Mouse (Mus musculus) heart, adult 2 months (tissue): ENCODE results near the gene Rnase10. TPM values are rescaled to one million over a fixed set of nuclear protein-coding genes. Genes with fewer than 3 reads are reported as not detected.

ENCODE experiments used
- DNase-seq, 2 experiments: peaks; one replicate each; pipeline ENCODE4 v3.0.0; 2021
- H3K27ac ChIP-seq: fragments of 200-600 bp; 2 replicates; pipeline ENCODE4 v1.8.1; 2022
- H3K27me3 ChIP-seq: fragments of 200-500 bp; 2 replicates; pipeline ENCODE4 v1.6.1; 2012; ENCODE audit warnings: mild to moderate bottlenecking, low read length, inconsistent platforms, mixed read lengths; ENCODE audit not compliant: control insufficient read depth, insufficient read depth
- H3K36me3 ChIP-seq: fragments of 200-500 bp; 2 replicates; pipeline ENCODE4 v1.6.1; 2012; ENCODE audit warnings: low read length, inconsistent platforms; ENCODE audit not compliant: control insufficient read depth, insufficient read depth
- H3K4me1 ChIP-seq: fragments of 200-500 bp; 2 replicates; pipeline ENCODE4 v1.6.1; 2011; ENCODE audit warnings: low read length; ENCODE audit not compliant: control insufficient read depth, insufficient read depth
- H3K4me3 ChIP-seq: fragments of 200-600 bp; 2 replicates; pipeline ENCODE4 v1.8.1; 2022
- H3K79me2 ChIP-seq: fragments of 200-500 bp; replicated peaks from 2 replicates; pipeline ENCODE4 v1.6.1; 2012; ENCODE audit warnings: mild to moderate bottlenecking, inconsistent platforms, low read length, moderate library complexity, mixed read lengths; ENCODE audit not compliant: control insufficient read depth, insufficient read depth
- H3K9ac ChIP-seq: fragments of 200-500 bp; 2 replicates; pipeline ENCODE4 v1.6.1; 2012; ENCODE audit warnings: low read depth, mild to moderate bottlenecking, control low read depth, inconsistent platforms, low read length, mixed read lengths
- CTCF ChIP-seq: fragments of 200-600 bp; IDR thresholded peaks from 2 replicates; pipeline ENCODE4 v1.8.1; 2022; ENCODE audit warnings: antibody characterized with exemption, mild to moderate bottlenecking, moderate library complexity
- EP300 ChIP-seq: fragments of 200-500 bp; IDR thresholded peaks from 2 replicates; pipeline ENCODE4 v1.6.1; 2011; ENCODE audit warnings: low read depth, low read length, control low read depth; ENCODE audit not compliant: insufficient read depth
- POLR2A ChIP-seq: fragments of 200-500 bp; IDR thresholded peaks from 2 replicates; pipeline ENCODE4 v1.6.1; 2011; ENCODE audit warnings: mild to moderate bottlenecking, low read depth, low read length, control low read depth; ENCODE audit not compliant: insufficient read depth
- WGBS: fragments of 180-500 bp; shearing (Covaris S2); methylation state at CpG from one replicate; pipeline ENCODE4 v1.1.7; 2018; 5-methylcytosine and 5-hydroxymethylcytosine counted together
- intact Hi-C: fragments of 180-260 bp; cut with DNase I; formaldehyde crosslinking; loops from one replicate; pipeline ENCODE4 v1.15.1; 2025
- polyA plus RNA-seq: library from polyadenylated mRNA; depleted of rRNA; stranded (reverse); fragments of >200 nt; gene quantifications from 2 replicates; pipeline ENCODE4 v1.2.3, GENCODE M21; 2012
- total RNA-seq, 2 experiments: library from RNA; stranded (reverse); gene quantifications; 2 replicates each; pipeline ENCODE4 v1.2.3; 2021

Rnase10 gene
- total and polyA plus RNA-seq, 3 experiments: 0.21 to 0.61 TPM; not detected in 1

DNA sequence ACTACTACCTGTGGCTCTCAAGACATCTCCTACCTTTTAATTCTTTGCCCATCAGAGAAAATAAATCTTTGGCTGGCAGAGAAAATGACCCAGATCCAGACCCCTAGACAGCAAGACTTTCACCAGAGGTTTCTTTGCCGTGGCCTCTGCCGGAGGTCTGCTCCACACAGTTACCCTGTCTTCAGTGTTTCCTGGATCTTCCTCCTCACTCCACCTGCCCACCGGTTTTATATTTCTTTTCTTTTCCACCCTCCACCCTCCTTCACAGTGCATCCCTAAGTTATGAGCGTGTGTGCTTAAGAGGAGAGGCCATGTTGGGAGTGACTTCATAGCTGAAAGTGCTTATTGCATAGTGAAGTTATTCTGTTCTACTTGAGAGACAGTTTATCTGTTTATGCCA lies 15.9 kb downstream of the Rnase10 start:
- no peaks in the 10 kb centered on the region for H3K36me3 ChIP-seq
- no peak for TF ChIP-seq CTCF
- TF ChIP-seq POLR2A: no peak
- TF ChIP-seq EP300: no peak
- no peaks in the 10 kb centered on the region; the same call in 1 of the 2 replicates for H3K4me1 ChIP-seq
- intact Hi-C loops: loop anchor here (2.0 kb wide), 1 partner anchor 47 kb away; no protein-coding TSS in a partner anchor
- no peak for DNase-seq
- WGBS: 85% methylated on average over 4 of the region's 4 CpGs
- no peak overlapping the region for H3K9ac ChIP-seq
- no peak overlapping the region for H3K27ac ChIP-seq
- H3K4me3 ChIP-seq: no peak overlapping the region
- H3K79me2 ChIP-seq: no peaks in the 10 kb centered on the region
- H3K27me3 ChIP-seq: no peaks in the 10 kb centered on the region

DNA sequence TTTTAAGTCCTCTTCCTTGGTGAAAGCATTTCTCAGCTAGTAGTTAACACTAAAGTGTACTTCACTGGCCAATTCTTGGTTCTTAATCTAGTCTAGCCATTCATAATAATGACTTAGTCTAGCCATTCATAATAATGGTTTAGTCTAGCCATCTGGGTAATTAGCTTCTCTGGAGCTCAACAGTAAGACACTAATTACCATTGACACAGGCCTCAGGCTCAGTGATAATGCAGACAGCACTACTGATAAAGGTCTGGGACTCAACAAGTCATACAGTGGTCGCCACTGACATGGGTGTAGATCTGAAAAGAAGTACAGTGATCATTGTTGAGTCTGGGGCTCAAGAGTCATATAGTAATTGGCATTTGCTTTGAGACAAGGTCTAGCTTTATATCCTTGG lies 17.3 kb downstream of the Rnase10 start:
- Histone ChIP-seq H3K9ac (no peak overlapping the region), H3K36me3 (no peaks in the 10 kb centered on the region), H3K27ac (no peak overlapping the region), H3K4me3 (no peak overlapping the region), H3K4me1 (no peaks in the 10 kb centered on the region; the same call in 1 of the 2 replicates), H3K79me2 (no peaks in the 10 kb centered on the region), H3K27me3 (no peaks in the 10 kb centered on the region)
- TF ChIP-seq POLR2A (no peak), EP300 (no peak), CTCF (no peak)
- no peak for DNase-seq
- intact Hi-C loops: no loop called here
- 95% methylated on average over 1 of the region's 1 CpGs for WGBS

DNA sequence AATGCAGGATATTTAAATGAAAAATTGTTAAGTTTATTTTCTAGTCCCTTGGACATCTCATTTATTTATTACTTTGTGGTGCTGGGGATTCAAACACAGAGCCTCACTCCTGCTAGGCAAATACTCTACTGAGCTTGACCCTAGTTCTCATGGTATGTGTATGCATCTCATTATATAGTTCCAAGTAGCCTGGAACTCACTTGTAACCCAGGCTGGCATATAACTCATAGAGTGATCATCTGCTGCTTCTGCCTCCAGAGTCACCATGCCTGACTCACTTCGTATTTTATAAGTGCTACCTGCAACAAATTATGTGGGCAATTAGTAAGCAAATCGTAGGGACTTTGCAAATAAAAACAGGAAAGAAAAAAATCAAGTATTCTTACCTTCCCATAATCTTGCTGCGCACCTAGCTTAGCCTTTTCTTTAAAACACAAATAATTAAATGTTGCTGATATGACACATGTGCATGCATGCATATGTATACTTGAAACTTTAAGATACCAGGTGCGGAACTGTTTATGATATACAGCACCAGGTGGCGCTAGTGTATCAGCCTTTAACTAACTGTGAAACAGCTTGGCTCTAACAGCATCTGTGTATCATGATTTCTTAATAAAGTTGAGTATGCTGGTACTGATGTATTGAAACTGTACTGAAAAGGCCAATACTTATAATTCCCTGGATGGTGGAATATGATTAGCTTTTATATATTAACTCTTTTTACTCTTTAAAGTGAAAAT lies 19.0 kb downstream of the Rnase10 start:
- Histone ChIP-seq H3K79me2 (no peaks in the 10 kb centered on the region), H3K9ac (no peak overlapping the region), H3K4me1 (no peaks in the 10 kb centered on the region; the same call in 1 of the 2 replicates), H3K27me3 (no peaks in the 10 kb centered on the region), H3K4me3 (no peak overlapping the region), H3K27ac (no peak overlapping the region), H3K36me3 (no peaks in the 10 kb centered on the region)
- DNase-seq: peak; percentile 49 to 61
- TF ChIP-seq CTCF: peak; percentile 96
- no peak for TF ChIP-seq POLR2A
- 39% methylated on average over 5 of the region's 5 CpGs for WGBS
- intact Hi-C loops: loop anchor here (1.0 to 2.0 kb wide), 2 partner anchors 37 to 72 kb away; no protein-coding TSS in a partner anchor

DNA sequence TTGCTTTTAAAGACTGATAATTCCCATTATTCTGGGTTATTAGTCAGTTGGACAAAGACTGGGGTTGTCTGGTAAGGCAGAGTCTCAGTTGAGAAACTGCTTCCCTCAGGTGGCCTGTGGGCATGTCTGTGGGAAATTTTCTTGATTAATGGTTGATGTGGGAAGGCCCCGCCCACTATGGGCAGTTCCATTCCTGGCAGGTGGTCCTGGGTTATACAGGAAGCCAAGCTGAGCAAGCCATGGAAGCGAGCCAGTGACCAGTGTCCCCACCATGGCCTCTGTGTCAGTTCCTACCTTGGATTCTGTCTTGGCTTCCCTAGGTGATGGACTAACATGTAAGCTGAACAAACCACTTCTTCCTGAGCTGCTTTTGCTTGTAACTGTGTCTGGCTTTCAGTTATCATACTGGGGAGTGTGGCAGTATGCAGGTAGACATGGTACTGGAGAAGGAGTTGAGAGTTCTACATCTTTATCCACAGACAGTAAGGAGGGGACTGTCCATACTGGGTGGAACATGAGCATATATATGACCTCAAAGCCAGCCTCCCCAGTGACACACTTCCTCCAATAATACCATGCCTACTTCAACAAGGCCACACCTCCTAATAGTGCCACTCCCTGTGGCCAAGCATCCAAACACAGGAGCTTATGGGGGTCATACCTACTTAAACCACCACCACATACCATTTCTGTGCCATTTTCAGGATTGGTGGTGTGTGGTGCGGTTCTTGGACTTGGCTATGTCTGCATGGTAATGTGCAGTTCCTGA lies 20.0 kb downstream of the Rnase10 start:
- no peaks in the 10 kb centered on the region for H3K4me1 ChIP-seq
- 73% methylated on average over 3 of the region's 3 CpGs for WGBS
- DNase-seq: no peak

DNA sequence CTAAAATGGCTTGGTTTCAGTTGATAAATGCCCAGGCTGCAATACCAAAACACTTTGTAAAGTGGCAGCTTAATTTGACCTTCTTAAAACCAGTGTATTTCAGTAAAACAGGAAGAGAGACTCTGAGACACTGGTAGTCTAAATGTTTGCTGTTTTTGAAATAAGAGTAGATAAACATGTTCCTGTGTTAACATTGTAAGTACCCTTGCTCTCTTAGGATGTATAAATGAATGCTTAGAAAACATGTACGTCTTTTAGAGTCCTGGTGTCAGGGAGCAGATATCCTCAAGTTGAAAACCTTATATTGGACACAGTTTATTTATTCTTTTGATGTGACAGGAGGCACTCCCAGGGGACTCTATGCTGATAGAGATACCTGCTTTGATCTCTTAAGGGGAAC lies 27.7 kb downstream of the Rnase10 start:
- Histone ChIP-seq H3K4me3 (no peak overlapping the region), H3K4me1 (no peaks in the 10 kb centered on the region), H3K27me3 (no peaks in the 10 kb centered on the region), H3K79me2 (no peaks in the 10 kb centered on the region), H3K9ac (no peak overlapping the region), H3K36me3 (no peaks in the 10 kb centered on the region), H3K27ac (no peak overlapping the region)
- DNase-seq: no peak
- 53% methylated on average over 1 of the region's 1 CpGs for WGBS
- no peak for TF ChIP-seq CTCF
- intact Hi-C loops: no loop called here

More for the DNA sequence above, 20.0 kb downstream of the Rnase10 start:
- Histone ChIP-seq H3K79me2 (no peaks in the 10 kb centered on the region), H3K9ac (no peak overlapping the region), H3K4me3 (no peak overlapping the region), H3K36me3 (no peaks in the 10 kb centered on the region), H3K27ac (no peak overlapping the region), H3K27me3 (no peaks in the 10 kb centered on the region)
- TF ChIP-seq POLR2A: no peak
- TF ChIP-seq CTCF: no peak
- no peak for TF ChIP-seq EP300
- intact Hi-C loops: loop anchor here (2.0 kb wide), 1 partner anchor 71 kb away; no protein-coding TSS in a partner anchor

DNA sequence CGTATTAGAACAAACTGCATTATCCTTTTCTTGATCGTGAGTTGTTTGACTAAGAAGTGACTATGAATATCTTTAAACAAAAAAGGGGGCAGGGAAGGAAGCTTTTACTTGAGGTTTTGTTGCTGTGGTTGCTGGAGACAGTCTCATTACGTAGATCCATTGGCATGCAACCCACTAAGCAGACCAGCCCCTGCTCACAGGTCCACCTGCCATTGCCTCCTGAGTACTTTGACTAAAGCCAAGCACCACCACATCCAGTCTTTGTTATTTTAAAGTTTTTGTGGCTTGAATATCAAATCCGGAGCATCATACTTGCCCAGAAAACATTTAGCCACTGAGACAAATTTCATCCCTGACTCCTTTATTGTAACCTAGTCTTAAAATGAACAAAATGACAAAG lies 28.7 kb downstream of the Rnase10 start:
- Histone ChIP-seq H3K4me1 (no peaks in the 10 kb centered on the region; the same call in 1 of the 2 replicates), H3K36me3 (no peaks in the 10 kb centered on the region), H3K27ac (no peak overlapping the region), H3K27me3 (no peaks in the 10 kb centered on the region), H3K4me3 (no peak overlapping the region), H3K79me2 (no peaks in the 10 kb centered on the region), H3K9ac (no peak overlapping the region)
- DNase-seq: no peak
- TF ChIP-seq EP300 (no peak), CTCF (no peak), POLR2A (no peak)
- WGBS: 83% methylated on average over 4 of the region's 4 CpGs
- intact Hi-C loops: no loop called here
